Mouse (Mus musculus): ENCODE results near the gene Ccdc186. TPM values are rescaled to one million over a fixed set of nuclear protein-coding genes. Genes with fewer than 3 reads are reported as not detected.
"Not testable (repeated sequence)": the region's sequence is repeated elsewhere in the genome, so short reads cannot be mapped to it uniquely, and the experiment has no call there.

The Ccdc186 gene
- polyA plus RNA-seq, 1 experiment, result 4.1 TPM

- DNase-seq (ENCODE audit: low read depth, low spot score), result no peak
- 83% methylated on average over 5 of the region's 5 CpGs for WGBS
Observed at GRCm38 (mm10) chr19:56761096-56761495, 60.9 kb downstream of the Ccdc186 start.

- no peak for DNase-seq (ENCODE audit: low read depth, low spot score)
- WGBS, result 50% methylated on average over 8 of the region's 8 CpGs
Observed at GRCm38 (mm10) chr19:56760306-56760940, 61.6 kb downstream of the Ccdc186 start.

GRCm38 (mm10) chr19:56759740-56760139 lies 62.2 kb downstream of the Ccdc186 start:
- no peak for DNase-seq (ENCODE audit: low read depth, low spot score)

GRCm38 (mm10) chr19:56758311-56758710 lies 63.7 kb downstream of the Ccdc186 start:
- 85% methylated on average over 2 of the region's 2 CpGs for WGBS
- no peak for DNase-seq (ENCODE audit: low read depth, low spot score)

More at GRCm38 (mm10) chr19:56759740-56760139, 62.2 kb downstream of the Ccdc186 start:
- 46% methylated on average over 4 of the region's 4 CpGs for WGBS

GRCm38 (mm10) chr19:56756412-56756811 lies 65.6 kb downstream of the Ccdc186 start:
- no peak for DNase-seq (ENCODE audit: low read depth, low spot score)
- WGBS, result 71% methylated on average over 10 of the region's 10 CpGs

DNA sequence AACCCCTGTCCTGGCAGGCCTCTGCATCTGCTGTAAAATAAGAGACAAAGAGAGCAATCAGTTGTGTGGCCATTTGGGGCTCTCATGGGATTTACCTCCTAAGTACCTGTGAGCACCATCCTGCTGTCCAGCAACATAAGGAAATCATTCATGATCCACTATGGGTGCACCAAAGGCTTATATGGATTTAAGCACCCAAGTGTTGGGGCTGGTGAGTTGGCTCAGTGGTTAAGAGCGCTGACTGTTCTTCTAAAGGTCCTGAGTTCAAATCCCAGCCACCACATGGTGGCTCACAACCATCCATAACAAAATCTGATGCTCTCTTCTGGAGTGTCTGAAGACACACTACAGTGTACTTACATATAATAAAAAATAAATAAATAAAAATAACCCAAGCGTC lies 67.5 kb downstream of the Ccdc186 start:
- not testable (repeated sequence) for DNase-seq (ENCODE audit: low read depth, low spot score)
- 93% methylated on average over 2 of the region's 2 CpGs for WGBS

GRCm38 (mm10) chr19:56750709-56751108 lies 71.3 kb downstream of the Ccdc186 start:
- no peak for DNase-seq (ENCODE audit: low read depth, low spot score)
- WGBS, result 60% methylated on average over 4 of the region's 4 CpGs

DNA sequence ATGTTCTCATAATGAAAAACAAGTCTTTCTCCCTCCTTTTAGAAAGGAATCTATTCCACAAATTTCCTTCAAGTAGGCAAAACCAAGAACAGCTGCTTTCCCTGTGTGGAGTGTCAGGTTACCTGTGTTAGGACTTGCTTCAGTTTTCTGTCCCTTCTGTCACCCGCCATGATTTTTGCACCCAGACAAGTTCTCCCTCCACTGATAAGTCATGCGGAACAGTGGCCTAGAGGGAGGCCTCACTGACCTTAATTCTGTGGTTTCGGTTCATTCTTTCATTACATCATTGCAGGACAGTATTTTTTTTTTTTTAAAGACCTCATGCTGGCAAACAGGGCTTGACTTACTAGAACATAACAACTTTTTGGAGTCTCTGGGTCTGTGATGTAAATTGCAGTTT lies 72.6 kb downstream of the Ccdc186 start:
- WGBS, result 60% methylated on average over 3 of the region's 3 CpGs

GRCm38 (mm10) chr19:56747878-56748277 lies 74.1 kb downstream of the Ccdc186 start:
- DNase-seq (ENCODE audit: low read depth, low spot score), result no peak
- WGBS, result 59% methylated on average over 10 of the region's 10 CpGs

More for the DNA sequence above, 72.6 kb downstream of the Ccdc186 start:
- no peak for DNase-seq (ENCODE audit: low read depth, low spot score)

DNA sequence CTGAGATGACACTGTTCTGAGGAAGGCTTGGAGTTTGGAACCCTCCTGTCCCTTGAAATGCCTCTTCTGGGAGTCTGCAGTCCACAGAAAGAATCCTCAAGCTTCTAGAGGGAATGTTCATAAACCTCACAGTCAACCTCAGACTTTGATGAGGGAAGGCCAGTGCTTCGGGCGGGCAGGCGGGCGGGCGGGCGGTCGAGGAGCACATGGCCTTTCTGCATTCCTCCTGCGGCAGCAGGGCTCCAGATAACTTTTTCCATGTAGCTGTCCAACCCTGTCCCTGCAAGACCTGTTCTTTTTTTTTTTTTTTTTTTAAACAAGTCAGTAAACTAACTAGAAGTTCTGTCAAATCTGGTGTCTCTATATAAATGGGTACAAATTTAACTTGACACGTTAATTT lies 75.4 kb downstream of the Ccdc186 start:
- no peak for DNase-seq (ENCODE audit: low read depth, low spot score)
- 80% methylated on average over 9 of the region's 9 CpGs for WGBS

DNA sequence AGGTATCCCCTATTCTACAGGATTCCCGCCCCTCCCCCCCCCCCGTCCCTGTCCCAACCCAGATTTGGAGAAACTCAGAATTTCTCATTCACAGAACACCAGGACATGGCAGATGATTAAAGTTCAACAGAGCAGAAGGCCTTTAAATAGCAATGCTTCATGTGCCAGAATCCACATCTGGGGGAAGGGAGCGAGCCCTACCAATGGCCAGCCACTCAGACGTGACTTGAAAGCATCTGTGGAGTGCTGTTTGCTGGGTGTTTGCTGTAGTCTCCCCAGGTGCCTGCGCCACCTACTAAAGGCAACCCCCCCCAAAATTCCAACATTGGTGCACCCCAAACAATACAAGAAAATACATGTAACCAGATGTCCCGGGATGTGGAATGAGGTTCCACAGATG lies 76.5 kb downstream of the Ccdc186 start:
- WGBS, result 78% methylated on average over 6 of the region's 6 CpGs
- no peak for DNase-seq (ENCODE audit: low read depth, low spot score)

- 77% methylated on average over 7 of the region's 7 CpGs for WGBS
- DNase-seq (ENCODE audit: low read depth, low spot score), result no peak
Observed at GRCm38 (mm10) chr19:56745061-56745460, 76.9 kb downstream of the Ccdc186 start.

Other genes with a start within 250 kb of the Ccdc186 start
- 0.93 and 1.5 TPM in 2 replicates for gene Adrb1, start 100.0 kb downstream of the Ccdc186 start, polyA plus RNA-seq (2012; rRNA removed)
- 0.17 and 0.52 TPM in 2 replicates for gene Tdrd1, start 4.0 kb upstream of the Ccdc186 start, polyA plus RNA-seq (2012; rRNA removed)
- 0.73 and 0.95 TPM in 2 replicates for gene Vwa2, start 52.1 kb upstream of the Ccdc186 start, polyA plus RNA-seq (2012; rRNA removed)
- 2.1 and 2.4 TPM in 2 replicates for gene Afap1l2, start 186.0 kb upstream of the Ccdc186 start, polyA plus RNA-seq (2012; rRNA removed)